Mouse (Mus musculus): ENCODE results near the gene Apobec3.
A peak's percentile ranks its signal among the peaks of the same experiment; 100 is the strongest.
"Not testable (repeated sequence)": the region's sequence is repeated elsewhere in the genome, so short reads cannot be mapped to it uniquely, and the experiment has no call there.

Gene Apobec3

DNA sequence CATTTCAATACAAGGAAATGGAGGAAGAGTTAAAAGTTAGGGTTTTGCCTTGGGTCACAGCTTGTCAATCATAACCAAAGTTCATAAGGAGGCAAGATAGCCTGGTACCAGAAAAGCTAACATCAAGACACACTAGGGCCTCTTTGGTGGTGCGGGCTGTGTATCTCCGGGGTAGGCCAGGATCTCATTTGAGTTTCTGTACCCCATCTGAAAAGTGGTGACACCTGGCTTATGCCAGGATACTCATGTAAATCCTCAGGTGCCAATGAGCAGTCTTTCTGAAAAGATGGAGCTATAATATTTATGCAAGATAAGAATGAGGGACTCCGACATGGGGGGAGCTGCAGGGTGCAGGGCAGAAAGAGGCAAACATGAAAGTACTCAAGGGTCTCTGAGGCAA lies 36.9 kb downstream of the Apobec3 start:
- DNase-seq, result no peak

DNA sequence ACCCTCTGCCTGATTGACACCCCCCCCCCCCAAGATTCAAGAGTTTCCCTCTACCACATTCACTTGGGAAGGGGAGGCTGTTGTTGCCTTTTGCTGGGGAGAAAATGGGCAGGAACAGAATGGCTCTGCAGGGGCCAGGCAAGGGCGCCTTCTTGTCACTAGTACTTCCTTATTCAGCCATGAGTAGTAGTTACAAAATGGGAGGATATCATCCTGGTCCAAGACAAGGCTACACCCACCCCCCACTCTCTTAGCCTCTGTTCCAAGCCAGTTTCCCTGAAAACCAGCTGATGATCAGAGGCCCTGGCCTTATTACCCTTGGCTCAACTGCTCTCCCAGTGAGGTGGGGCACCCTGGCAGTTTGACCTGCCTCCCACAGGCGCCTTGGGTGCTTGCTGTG lies 37.3 kb downstream of the Apobec3 start:
- DNase-seq, result no peak

- DNase-seq, result no peak
These were observed 38.3 kb downstream of the Apobec3 start for GRCm38 (mm10) chr15:79929734-79930133.

- DNase-seq, result no peak
These were observed 40.2 kb downstream of the Apobec3 start for GRCm38 (mm10) chr15:79931496-79932141.

DNA sequence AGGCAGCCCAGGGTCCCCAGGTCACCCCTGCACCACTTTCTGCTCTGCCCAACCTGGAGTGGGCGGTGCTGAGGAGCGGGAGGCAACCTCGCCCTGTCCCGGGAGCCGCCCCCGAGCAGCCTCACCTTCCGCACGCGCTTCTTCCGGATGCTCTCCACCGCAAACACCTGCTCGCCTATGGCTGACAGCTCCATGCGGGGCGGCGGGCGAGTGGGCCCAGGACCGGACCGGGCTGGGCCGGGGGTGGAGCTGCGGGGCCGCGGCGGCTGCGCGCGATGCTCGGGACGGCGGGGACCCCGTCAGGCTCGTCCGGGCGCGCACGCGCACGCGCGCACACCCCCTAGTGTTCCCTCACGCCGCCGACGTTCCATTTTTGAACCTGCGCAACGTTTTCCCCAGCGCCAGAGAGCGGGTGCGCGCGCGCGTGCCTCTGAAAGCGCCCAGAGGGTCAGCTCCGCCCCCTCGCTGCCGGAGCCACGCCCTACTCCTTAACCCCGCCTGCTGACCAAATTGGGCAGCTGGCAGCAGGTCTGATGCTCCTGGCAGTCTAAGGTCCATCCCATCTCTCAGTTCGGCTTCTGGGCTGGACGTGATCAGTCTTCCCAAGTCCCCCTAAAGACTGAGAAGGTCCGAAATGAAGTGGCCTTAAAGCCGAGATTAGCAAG lies 41.0 kb downstream of the Apobec3 start:
- DNase-seq, result peak; percentile 91 to 97

DNA sequence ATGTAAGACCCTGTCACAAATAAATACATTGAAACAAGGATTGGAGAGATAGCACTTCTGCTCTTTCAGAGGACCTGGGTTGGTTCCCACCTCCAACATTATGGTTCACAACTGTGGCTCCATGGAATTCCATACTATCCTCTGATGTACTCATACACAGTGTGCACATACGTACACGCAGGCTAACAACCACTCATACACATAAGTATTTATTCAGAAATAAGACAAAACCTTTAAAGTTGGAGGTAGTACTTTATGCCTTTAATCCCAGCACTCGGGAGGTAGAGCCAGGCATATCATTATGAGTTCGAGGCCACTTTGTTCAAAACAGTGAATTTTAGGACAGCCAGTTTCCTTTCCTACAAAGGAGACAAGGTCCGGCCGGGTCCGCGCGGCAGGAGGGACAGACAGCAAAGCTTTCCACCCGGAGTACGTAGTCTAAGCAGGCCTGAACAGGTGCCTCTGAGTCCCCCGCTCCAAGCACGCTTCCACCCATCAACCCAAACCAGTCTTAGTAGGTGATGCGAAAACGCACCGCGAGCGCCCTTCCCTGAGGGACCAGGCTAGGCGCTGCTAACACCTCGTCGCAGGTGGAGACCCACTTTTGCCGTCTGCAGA lies 41.7 kb downstream of the Apobec3 start:
- DNase-seq, result no peak

GRCm38 (mm10) chr15:79933670-79934514 lies 42.4 kb downstream of the Apobec3 start:
- no peak for DNase-seq

DNA sequence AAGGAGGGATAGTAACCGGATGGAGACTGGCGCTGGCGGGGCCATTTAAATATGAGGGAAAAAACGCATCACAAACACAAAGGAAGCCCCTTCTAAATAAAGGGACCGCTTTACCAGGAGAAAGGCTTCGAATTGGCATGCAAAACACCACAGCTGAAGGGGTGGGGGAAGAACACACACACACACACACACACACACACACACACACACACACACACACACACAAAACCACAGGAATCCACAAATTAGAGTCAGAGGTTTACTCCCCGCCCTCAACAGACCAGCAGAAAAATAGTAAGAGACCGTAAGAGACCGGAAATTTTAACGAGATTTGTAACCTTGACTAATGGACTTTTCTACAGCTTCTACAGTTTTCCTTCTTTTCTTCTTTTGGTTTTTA lies 43.3 kb downstream of the Apobec3 start:
- DNase-seq, result no peak

GRCm38 (mm10) chr15:79935654-79936373 lies 44.4 kb downstream of the Apobec3 start:
- no peak for DNase-seq

DNA sequence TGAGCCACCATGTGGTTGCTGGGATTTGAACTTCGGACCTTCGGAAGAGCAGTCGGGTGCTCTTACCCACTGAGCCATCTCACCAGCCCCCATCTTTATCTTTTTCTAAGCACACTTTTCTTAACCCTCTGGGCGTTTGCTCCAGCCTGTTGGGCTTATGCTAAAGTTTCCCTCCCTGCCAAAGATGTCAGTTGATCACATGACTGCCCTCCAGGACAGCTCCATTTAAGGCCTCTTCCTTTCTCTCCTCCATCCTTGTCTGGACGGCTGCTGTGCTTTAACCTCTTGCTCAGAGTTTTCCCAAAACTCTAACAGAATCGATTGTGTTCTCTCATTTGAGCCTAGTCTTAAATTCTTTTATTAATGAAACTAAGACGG lies 44.9 kb downstream of the Apobec3 start:
- DNase-seq, result no peak

- no peak for DNase-seq
These were observed 47.6 kb downstream of the Apobec3 start for GRCm38 (mm10) chr15:79939020-79939419.

GRCm38 (mm10) chr15:79939501-79939900 lies 48.0 kb downstream of the Apobec3 start:
- DNase-seq, result not testable (repeated sequence)

DNA sequence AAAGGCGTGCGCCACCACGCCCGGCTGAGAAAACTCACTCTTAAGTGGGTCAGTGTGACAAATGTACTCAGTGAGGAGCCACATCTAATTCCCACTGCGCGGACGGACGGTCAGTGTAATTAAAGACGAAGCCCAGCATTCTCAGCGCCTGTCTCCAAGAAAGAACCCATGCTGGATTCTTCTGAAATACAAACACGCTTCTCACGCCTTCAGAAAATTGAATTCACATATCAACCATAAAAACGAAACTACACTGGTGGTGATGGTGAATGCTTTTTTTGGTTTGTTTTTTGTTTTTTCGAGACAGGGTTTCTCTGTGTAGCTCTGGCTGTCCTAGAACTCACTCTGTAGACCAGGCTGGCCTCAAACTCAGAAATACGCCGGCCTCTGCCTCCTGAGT lies 48.5 kb downstream of the Apobec3 start:
- no peak for DNase-seq

- no peak for DNase-seq
These were observed 49.5 kb downstream of the Apobec3 start for GRCm38 (mm10) chr15:79940932-79941331.

DNA sequence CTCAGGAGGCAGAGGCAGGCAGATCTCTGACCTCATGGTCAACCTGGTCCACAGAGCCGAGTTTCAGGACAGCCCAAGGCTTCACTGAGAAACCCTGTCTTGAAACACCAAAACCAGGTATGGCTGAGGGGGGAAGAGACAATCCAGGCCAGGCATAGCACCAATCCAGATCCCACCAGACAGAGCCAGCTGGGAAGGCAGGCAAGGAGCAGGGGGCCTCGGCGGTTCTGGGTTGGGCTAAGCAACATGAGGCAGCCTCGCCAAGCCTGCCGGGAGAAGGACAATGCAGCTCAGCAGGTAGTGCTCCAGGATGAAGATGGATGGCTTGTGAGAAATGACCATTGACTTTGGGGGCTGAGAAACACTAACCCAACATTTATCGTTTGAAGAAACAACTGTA lies 51.1 kb downstream of the Apobec3 start:
- DNase-seq, result no peak

DNA sequence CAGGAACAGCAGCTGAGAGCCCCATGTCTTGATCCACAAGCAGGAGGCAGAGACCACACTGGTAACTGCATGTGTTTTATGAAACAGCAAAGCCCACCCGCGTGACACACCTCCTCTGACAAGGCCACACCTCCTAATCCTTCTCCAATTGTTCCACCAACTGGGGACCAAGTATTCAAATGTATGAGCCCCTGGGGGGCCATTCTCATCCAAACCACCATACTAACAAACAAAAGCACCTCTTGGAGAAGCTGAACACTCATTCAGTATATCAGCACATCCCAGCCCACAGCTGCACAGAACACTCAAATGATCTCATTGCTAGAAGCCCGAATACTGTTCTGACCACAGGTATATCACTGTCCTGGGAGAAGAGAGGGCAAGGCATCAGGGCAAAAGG lies 52.1 kb downstream of the Apobec3 start:
- no peak for DNase-seq

DNA sequence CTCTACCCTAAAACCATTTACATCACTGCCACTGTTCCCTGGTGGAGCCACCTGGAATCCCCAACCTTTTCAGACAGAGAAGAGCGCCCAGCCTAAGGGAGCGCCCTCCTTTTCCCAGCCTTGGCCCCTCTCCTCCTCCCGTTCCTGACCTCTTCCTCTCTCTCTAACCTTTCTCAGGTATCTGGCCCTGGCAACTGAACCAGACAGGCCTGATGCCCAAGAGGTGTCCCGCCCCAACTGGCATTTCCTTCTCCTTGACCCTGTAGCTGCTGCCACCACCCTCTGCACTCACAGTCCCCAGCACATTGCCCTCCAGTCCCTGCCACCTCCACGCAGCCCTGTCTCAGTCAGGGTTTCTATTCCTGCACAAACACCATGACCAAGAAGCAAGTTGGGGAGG lies 53.5 kb downstream of the Apobec3 start:
- no peak for DNase-seq

DNA sequence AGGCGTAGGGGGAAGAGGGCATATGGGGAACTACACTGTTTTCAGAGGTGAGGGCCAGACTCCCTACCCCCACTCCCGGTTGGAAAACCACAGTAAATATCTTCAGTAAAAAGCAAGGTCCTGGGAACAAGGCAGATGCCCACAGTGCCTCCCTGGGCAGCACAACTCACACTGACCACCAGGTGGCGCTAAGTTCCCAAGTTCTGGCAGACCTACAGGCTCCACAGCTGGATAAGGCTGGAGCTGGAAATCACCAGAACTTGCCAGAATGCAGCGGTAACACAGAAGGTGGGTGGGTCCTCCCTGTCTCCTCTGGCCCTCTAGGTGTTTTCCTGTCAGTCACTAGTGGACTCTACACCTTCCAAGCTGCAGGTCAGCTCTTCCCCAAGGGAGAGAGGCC lies 54.6 kb downstream of the Apobec3 start:
- DNase-seq, result peak; percentile 63 to 81

DNA sequence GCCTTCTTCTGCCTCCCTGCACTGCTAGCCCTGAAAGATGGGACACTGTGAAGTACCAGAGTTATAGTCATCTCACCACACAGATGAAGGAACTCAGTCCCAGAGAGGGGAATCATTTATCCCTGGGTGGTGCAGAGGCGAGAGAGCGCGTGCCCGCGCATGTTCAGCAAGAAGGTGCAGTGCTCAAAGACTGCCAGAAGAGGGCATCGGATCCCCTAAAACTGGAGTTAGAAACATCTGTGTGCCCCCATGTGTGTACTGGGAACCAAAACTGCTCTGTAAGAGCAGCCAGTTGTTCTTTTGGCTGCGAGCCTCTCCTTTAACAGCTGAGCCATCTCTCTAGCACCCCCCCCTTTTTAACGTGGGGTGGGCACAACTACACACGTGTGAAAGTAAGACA lies 55.3 kb downstream of the Apobec3 start:
- DNase-seq, result no peak

DNA sequence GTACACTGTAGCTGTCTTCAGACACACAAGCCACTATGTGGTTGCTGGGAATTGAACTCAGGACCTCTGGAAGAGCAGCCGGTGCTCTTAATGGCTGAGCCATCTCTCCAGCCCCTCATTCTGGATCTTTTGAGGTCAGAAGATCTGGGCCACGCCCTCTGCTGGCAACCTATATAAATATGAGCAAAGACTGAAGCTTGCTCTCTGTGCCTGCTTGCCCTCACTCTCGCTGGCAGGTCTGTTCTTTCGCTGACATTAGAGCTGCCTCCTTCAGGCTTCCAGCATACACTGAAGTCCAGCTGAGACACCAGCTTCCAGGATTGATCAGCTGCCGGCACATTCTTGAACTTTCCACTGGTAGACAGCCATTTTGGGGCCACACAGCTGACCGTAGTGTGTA lies 56.2 kb downstream of the Apobec3 start:
- DNase-seq, result peak in 1 of 2 experiments; percentile 19

- peak; percentile 46 to 70 for DNase-seq
These were observed 59.0 kb downstream of the Apobec3 start for GRCm38 (mm10) chr15:79950250-79951025.

DNA sequence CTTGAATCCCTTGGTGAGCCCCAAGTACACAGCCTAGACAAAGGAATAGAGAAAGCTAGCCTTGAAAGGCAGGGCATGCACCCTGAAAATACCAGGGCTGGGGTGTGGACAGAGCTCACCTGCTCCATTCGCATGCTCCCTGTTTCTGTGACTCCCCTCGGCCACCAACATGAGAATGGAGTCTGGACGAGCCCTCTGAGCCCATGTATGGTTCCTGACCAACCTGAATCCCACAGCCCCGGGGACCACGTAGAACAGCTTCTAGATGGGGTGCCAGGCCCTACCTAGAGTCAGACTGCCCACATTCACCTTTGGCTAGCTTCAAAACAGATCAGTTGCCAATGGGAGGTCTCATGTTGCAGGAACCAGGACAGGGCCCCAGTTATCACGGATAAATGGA lies 59.8 kb downstream of the Apobec3 start:
- DNase-seq, result no peak

Data from spleen, adult 18-20 months (tissue).